Mouse (Mus musculus): ENCODE measurements around the gene Park7.

DNA sequence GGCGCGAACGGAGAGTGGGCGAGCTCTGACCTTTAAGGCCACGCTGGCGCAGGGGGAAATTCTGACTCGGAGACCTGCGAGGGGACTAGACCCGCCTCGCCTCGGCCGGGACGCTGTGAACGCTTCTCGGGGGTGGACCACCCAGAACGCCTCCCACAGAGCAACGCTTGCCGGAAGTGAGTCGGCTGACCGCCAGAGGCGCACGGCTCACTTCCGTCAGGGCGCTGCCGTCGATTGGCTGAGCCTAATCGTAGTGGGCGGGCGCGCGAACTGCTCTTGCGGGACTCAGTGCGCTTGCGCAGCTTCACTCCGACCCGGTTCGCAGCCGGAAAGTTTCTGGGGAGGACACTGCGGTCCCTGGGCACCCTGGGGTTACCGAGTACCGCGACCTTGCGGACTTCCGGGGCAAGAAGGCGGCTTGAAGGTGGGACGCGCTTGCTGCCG is at the start of gene Park7, which contains the start of gene Tnfrsf9:
- no peak for TF ChIP-seq GATA1 (IDR thresholded peaks at IDR 0.05; ENCODE audit: low read length)
- no peak for TF ChIP-seq TAL1 (IDR thresholded peaks at IDR 0.05; ENCODE audit: low read length)
